Mouse (Mus musculus): ENCODE data around the gene Gja4.

GRCm38 (mm10) chr4:127329751-127330150 lies 15.9 kb upstream of the Gja4 start:
- TF ChIP-seq CTCF (IDR thresholded peaks at IDR 0.05; ENCODE audit: borderline replicate concordance, insufficient read depth, low read length) (no peak), POLR2A (IDR thresholded peaks at IDR 0.05; ENCODE audit: low read depth, low read length) (no peak)

Measured in embryonic fibroblast, embryonic 13.5 days (primary cell).